Mouse (Mus musculus) c-Kit-positive CD71-positive TER-119-negative erythroid progenitor cells, embryonic 14.5 days (primary cell): Measurements from ENCODE around the gene Sptb.

Experiments used
- DNase-seq: peaks from one replicate; pipeline ENCODE4 v3.0.0-alpha.2; 2013; ENCODE audit warnings: low read depth

Gene Sptb

GRCm38 (mm10) chr12:76545786-76546370 is 164.5 kb downstream of the Sptb start:
- no peak for DNase-seq

GRCm38 (mm10) chr12:76541879-76542278 is 168.5 kb downstream of the Sptb start:
- DNase-seq: no peak

- no peak for DNase-seq
Measured at GRCm38 (mm10) chr12:76541475-76541874, 168.9 kb downstream of the Sptb start.

- DNase-seq: no peak
Measured at GRCm38 (mm10) chr12:76540701-76541221, 169.6 kb downstream of the Sptb start.

GRCm38 (mm10) chr12:76540169-76540568 is 170.2 kb downstream of the Sptb start:
- DNase-seq: no peak

GRCm38 (mm10) chr12:76537434-76537833 is 172.9 kb downstream of the Sptb start:
- DNase-seq: no peak

GRCm38 (mm10) chr12:76536591-76537153 is 173.7 kb downstream of the Sptb start:
- DNase-seq: no peak

- DNase-seq: no peak
Measured at GRCm38 (mm10) chr12:76535471-76535900, 174.9 kb downstream of the Sptb start.

GRCm38 (mm10) chr12:76534641-76535283 is 175.6 kb downstream of the Sptb start:
- no peak for DNase-seq

- no peak for DNase-seq
Measured at GRCm38 (mm10) chr12:76534233-76534632, 176.1 kb downstream of the Sptb start.

- no peak for DNase-seq
Measured at GRCm38 (mm10) chr12:76533377-76534222, 176.7 kb downstream of the Sptb start.

- peak; percentile 23 for DNase-seq
Measured at GRCm38 (mm10) chr12:76532926-76533376, 177.4 kb downstream of the Sptb start.

- no peak for DNase-seq
Measured at GRCm38 (mm10) chr12:76531986-76532925, 178.1 kb downstream of the Sptb start.

- DNase-seq: no peak
Measured at GRCm38 (mm10) chr12:76530580-76531139, 179.7 kb downstream of the Sptb start, which contains the start of gene Plekhg3. TSS of gene Plekhg3 (plus strand) at chr12:76530891.
